Mouse (Mus musculus): ENCODE data around the gene Gm3045. TPM values are rescaled to one million over a fixed set of nuclear protein-coding genes. Genes with fewer than 3 reads are reported as not detected.

The Gm3045 gene
- polyA plus RNA-seq (2016; fragmentation: Nextera tagmentation; extraction: Ambion mirVana) = not detected in 2 replicates

- 80% methylated on average over 4 of the region's 4 CpGs for WGBS
- peaks cover 14% of the 10 kb centered on the region; the same call in 1 of the 2 replicates for H3K27me3 ChIP-seq (replicated peaks)
- no peak for ATAC-seq (ENCODE audit: low FRiP score, low read depth)
These were observed at the start of gene Gm3045 for GRCm38 (mm10) chr13:56426365-56426764. Gm3045 (plus strand) TSS chr13:56426594.

GRCm38 (mm10) chr13:56380855-56381685 lies 45.3 kb upstream of the Gm3045 start:
- 49% methylated on average over 14 of the region's 14 CpGs for WGBS
- no peak for ATAC-seq (ENCODE audit: low FRiP score, low read depth)

More at GRCm38 (mm10) chr13:56426365-56426764, at the start of gene Gm3045:
- Histone ChIP-seq H3K27ac (no peak within 1 kb of the TSS), H3K4me1 (no peaks in the 10 kb centered on the region), H3K9ac (no peak within 1 kb of the TSS), H3K4me2 (replicated peaks) (no peak within 1 kb of the TSS), H3K9me3 (no peaks in the 10 kb centered on the region), H3K4me3 (no peak within 1 kb of the TSS), H3K36me3 (no peaks in the 10 kb centered on the region)

GRCm38 (mm10) chr13:56383406-56383805 lies 43.0 kb upstream of the Gm3045 start:
- Histone ChIP-seq H3K9ac (no peak overlapping the region), H3K9me3 (no peaks in the 10 kb centered on the region), H3K4me3 (no peak overlapping the region), H3K27me3 (replicated peaks) (no peaks in the 10 kb centered on the region), H3K36me3 (no peaks in the 10 kb centered on the region), H3K27ac (no peak overlapping the region), H3K4me2 (replicated peaks) (no peak overlapping the region), H3K4me1 (0 out of 2 replicates have a peak, but pooled peaks cover 4% of the 10 kb centered on the region)
- WGBS = 69% methylated on average over 3 of the region's 3 CpGs
- no peak for ATAC-seq (ENCODE audit: low FRiP score, low read depth)

More at GRCm38 (mm10) chr13:56380855-56381685, 45.3 kb upstream of the Gm3045 start:
- H3K4me1 ChIP-seq = 0 out of 2 replicates have a peak, but pooled peaks cover 4% of the 10 kb centered on the region
- no peak overlapping the region for H3K9ac ChIP-seq
- no peak overlapping the region for H3K4me3 ChIP-seq
- H3K9me3 ChIP-seq = no peaks in the 10 kb centered on the region
- no peak overlapping the region for H3K27ac ChIP-seq
- no peaks in the 10 kb centered on the region; the same call in 1 of the 2 replicates for H3K27me3 ChIP-seq (replicated peaks)
- no peak overlapping the region for H3K4me2 ChIP-seq (replicated peaks)
- no peaks in the 10 kb centered on the region for H3K36me3 ChIP-seq

- Histone ChIP-seq H3K36me3 (no peaks in the 10 kb centered on the region), H3K9ac (no peak overlapping the region), H3K4me1 (0 out of 2 replicates have a peak, but pooled peaks cover 2% of the 10 kb centered on the region), H3K27me3 (replicated peaks) (no peaks in the 10 kb centered on the region), H3K27ac (no peak overlapping the region), H3K4me3 (no peak overlapping the region), H3K9me3 (no peaks in the 10 kb centered on the region), H3K4me2 (replicated peaks) (no peak overlapping the region)
- no peak for ATAC-seq (ENCODE audit: low FRiP score, low read depth)
- WGBS = 52% methylated on average over 9 of the region's 9 CpGs
These were observed 40.0 kb upstream of the Gm3045 start for GRCm38 (mm10) chr13:56386411-56386810.

DNA sequence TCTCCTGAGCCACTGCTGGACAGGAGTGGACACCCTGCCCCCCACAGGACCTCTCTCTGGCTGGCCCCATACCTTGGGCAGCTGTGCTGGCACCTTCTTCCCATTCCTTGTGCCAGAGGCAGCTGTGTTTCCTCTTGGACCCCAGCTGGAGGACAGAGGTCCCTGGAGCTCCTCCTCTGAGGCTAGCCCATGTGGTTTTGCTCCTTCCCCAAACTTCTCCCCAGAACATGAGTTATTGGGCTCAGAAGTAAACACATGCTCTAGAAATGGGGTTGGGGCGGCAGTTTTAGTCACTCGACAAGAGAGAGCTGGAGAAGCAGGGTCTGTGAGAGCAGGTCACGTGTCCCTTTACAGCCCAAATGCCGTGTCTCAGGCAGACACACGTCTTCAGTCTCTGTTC lies 39.0 kb upstream of the Gm3045 start:
- ATAC-seq (ENCODE audit: low FRiP score, low read depth) = no peak
- Histone ChIP-seq H3K4me1 (no peaks in the 10 kb centered on the region), H3K36me3 (no peaks in the 10 kb centered on the region), H3K4me2 (replicated peaks) (no peak overlapping the region), H3K9me3 (no peaks in the 10 kb centered on the region), H3K27me3 (replicated peaks) (no peaks in the 10 kb centered on the region), H3K27ac (no peak overlapping the region), H3K9ac (no peak overlapping the region), H3K4me3 (no peak overlapping the region)
- 86% methylated on average over 5 of the region's 5 CpGs for WGBS

GRCm38 (mm10) chr13:56388042-56388441 lies 38.4 kb upstream of the Gm3045 start:
- no peak overlapping the region for H3K4me3 ChIP-seq
- 76% methylated on average over 1 of the region's 1 CpGs for WGBS
- no peak overlapping the region for H3K4me2 ChIP-seq (replicated peaks)
- H3K9ac ChIP-seq = no peak overlapping the region
- H3K9me3 ChIP-seq = no peaks in the 10 kb centered on the region
- H3K36me3 ChIP-seq = no peaks in the 10 kb centered on the region
- no peak for ATAC-seq (ENCODE audit: low FRiP score, low read depth)
- no peaks in the 10 kb centered on the region for H3K4me1 ChIP-seq
- H3K27me3 ChIP-seq (replicated peaks) = no peaks in the 10 kb centered on the region
- H3K27ac ChIP-seq = no peak overlapping the region

DNA sequence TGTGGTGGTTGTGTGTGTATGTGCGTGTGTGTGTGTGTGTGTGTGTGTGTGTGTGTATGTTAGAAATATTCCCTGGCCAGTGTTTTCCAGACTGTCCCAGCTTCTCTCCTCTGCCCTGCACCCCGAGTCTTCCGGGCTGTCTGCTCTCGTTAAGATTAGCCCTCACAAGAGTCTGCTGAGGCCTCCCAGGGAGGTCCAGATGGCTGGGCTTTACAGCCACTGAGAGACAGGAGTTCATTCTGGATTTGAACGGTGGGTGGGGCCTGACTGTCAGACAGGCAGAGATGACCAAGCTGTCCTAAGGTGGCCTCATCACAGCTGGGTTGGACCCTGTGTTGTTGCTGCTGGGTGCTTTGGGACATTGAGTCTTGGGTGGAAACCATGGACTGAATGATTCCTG lies 28.8 kb upstream of the Gm3045 start:
- WGBS = 51% methylated on average over 5 of the region's 5 CpGs
- no peak for ATAC-seq (ENCODE audit: low FRiP score, low read depth)

GRCm38 (mm10) chr13:56401186-56401585 lies 25.2 kb upstream of the Gm3045 start:
- Histone ChIP-seq H3K4me3 (no peak overlapping the region), H3K4me1 (no peaks in the 10 kb centered on the region), H3K9ac (no peak overlapping the region), H3K9me3 (no peaks in the 10 kb centered on the region), H3K27me3 (replicated peaks) (no peaks in the 10 kb centered on the region), H3K4me2 (replicated peaks) (no peak overlapping the region), H3K27ac (no peak overlapping the region), H3K36me3 (no peaks in the 10 kb centered on the region)
- 41% methylated on average over 4 of the region's 4 CpGs for WGBS
- ATAC-seq (ENCODE audit: low FRiP score, low read depth) = no peak

More for the DNA sequence above, 28.8 kb upstream of the Gm3045 start:
- H3K27ac ChIP-seq = no peak overlapping the region
- no peaks in the 10 kb centered on the region for H3K4me1 ChIP-seq
- H3K27me3 ChIP-seq (replicated peaks) = no peaks in the 10 kb centered on the region
- H3K4me3 ChIP-seq = no peak overlapping the region
- H3K9ac ChIP-seq = no peak overlapping the region
- no peak overlapping the region for H3K4me2 ChIP-seq (replicated peaks)
- H3K36me3 ChIP-seq = no peaks in the 10 kb centered on the region
- H3K9me3 ChIP-seq = no peaks in the 10 kb centered on the region

GRCm38 (mm10) chr13:56403381-56404086 lies 22.9 kb upstream of the Gm3045 start:
- no peaks in the 10 kb centered on the region for H3K4me1 ChIP-seq
- H3K27me3 ChIP-seq (replicated peaks) = no peaks in the 10 kb centered on the region
- ATAC-seq (ENCODE audit: low FRiP score, low read depth) = no peak
- no peaks in the 10 kb centered on the region for H3K9me3 ChIP-seq
- H3K4me3 ChIP-seq = no peak overlapping the region
- no peak overlapping the region for H3K27ac ChIP-seq
- no peaks in the 10 kb centered on the region for H3K36me3 ChIP-seq
- H3K9ac ChIP-seq = no peak overlapping the region
- 87% methylated on average over 8 of the region's 8 CpGs for WGBS
- H3K4me2 ChIP-seq (replicated peaks) = no peak overlapping the region

- Histone ChIP-seq H3K27me3 (replicated peaks) (no peaks in the 10 kb centered on the region), H3K4me3 (no peak overlapping the region), H3K4me1 (no peaks in the 10 kb centered on the region), H3K4me2 (replicated peaks) (no peak overlapping the region), H3K36me3 (no peaks in the 10 kb centered on the region), H3K9me3 (no peaks in the 10 kb centered on the region), H3K9ac (no peak overlapping the region), H3K27ac (no peak overlapping the region)
- ATAC-seq (ENCODE audit: low FRiP score, low read depth) = no peak
- 70% methylated on average over 6 of the region's 6 CpGs for WGBS
These were observed 21.8 kb upstream of the Gm3045 start for GRCm38 (mm10) chr13:56404511-56405140.

DNA sequence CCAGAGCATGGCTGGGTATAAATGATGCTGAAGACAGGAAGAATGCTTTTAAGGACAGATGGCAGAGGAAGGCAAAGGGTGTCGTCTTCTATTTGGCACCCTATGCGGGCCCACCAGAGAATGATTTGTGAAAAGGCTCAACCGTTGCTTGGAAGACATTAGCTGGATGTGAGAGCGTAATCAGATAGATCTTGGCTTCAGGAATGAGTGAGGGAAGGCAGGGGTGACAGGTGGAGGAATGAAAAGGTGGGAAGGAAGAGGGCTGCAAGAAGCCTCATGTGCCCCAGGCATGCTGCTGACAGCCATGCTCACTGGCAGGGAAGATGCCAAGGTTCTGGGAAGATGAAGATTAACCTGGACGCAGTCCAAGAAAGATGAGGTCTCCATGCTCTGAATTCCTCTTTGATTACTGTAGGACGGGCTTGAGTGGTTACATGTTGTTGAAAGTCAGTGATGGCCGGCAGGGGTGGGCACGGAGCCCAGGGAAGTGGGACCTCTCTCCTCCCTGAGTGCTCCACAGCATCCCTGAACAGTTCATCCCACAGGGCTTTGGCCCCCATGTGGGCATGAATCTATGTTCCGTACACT lies 14.0 kb upstream of the Gm3045 start:
- WGBS = 90% methylated on average over 9 of the region's 9 CpGs
- ATAC-seq (ENCODE audit: low FRiP score, low read depth) = no peak
- H3K27me3 ChIP-seq (replicated peaks) = no peaks in the 10 kb centered on the region

More for the DNA sequence above, 14.0 kb upstream of the Gm3045 start:
- Histone ChIP-seq H3K4me1 (no peaks in the 10 kb centered on the region), H3K4me2 (replicated peaks) (no peak overlapping the region), H3K9ac (no peak overlapping the region), H3K4me3 (no peak overlapping the region), H3K36me3 (no peaks in the 10 kb centered on the region), H3K9me3 (peaks cover 10% of the 10 kb centered on the region; the same call in 1 of the 2 replicates), H3K27ac (no peak overlapping the region)
